Mouse (Mus musculus): Measurements from ENCODE around the gene Calhm6.

Gene Calhm6

GRCm38 (mm10) chr10:34127392-34128378 lies at the start of gene Calhm6:
TSS of gene Calhm6 (minus strand) at chr10:34127984.
- peak; percentile 15 to 39 for DNase-seq (ENCODE audit: low spot score in 2 of 2)

DNA sequence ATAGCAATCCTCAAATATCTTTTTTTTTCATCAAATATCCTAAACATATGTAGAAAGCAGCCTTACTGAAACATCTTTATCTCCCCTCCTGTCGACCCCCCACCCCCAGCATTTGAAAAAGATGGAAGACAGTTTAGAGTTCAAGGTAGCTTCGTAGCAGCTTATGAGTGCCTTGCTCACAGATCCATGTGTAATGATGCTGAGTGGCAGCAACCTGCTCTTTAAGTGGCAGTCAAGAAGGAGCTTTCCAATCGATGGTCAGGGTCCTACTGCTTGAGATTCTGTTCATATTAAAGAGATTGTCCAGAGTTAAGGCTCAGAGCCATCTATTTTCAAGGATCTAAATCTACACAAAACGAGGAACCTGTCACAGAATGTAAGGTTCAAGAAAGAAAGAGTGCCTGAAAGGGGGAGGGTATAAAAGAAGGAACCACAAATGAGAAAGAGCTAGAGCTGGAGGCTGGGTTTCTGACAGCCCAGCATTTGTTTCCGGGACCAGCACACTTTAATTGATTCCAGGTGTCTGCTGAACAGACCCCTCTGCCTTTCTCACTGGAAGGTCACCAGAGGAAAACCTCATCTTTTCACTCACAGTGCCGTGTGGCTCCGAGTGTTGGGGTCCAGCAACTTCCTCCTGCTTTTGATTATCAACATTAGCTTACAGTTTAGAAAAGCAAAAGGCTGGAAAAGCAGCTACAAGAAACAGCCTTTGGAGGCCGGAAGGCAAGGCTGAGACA lies 48.3 kb upstream of the Calhm6 start:
- DNase-seq (ENCODE audit: low spot score in 2 of 2) = no peak

DNA sequence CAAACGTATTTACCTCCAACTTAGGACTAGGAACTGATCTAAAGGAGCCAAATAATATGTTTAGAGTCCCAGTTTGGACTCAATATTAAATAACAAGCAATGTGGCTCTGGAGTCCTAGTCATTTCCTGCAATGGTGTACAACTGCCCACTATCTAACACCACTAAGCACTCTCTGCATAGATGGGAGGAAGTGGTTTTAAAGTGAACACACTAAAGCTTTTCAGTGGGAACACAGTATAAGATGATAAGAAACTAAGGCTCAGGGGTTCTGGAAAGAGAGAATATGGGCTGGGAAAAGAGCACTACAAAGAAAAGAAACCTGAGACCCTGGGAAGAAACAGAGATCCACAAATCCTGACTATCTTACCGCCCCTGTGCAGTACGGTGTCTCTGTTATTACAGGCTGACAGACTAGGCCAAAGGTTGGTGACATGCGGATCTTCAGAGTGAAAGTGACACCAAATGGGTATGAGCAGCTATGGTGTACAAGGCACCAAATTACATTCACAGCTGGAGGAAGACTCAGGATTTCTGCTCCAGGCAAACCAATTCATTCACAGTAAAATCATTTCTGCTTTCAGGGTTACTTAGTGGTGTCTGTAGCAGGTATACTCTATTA lies 45.0 kb upstream of the Calhm6 start:
- DNase-seq (ENCODE audit: low spot score in 2 of 2) = no peak

GRCm38 (mm10) chr10:34171660-34172059 lies 43.9 kb upstream of the Calhm6 start:
- DNase-seq (ENCODE audit: low spot score in 2 of 2) = no peak

DNA sequence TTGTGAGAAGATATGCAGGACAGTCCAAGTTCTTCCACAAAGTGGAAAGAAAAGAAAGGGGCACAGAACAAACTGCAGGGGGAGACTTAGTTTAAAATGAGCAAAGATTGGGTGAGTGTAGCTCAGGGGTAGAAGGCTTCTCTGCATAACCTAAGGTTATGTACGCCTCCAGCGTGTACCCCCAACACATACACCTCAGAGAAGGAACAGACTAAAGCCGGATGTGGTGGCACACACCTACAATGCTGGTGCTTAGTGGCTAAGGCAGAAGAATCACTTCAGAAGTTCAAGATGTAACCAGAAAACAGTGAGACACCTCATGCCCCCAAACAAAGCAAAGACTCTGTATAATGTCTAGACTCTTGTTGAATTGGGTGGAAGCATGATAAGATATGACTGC lies 43.4 kb upstream of the Calhm6 start:
- no peak for DNase-seq (ENCODE audit: low spot score in 2 of 2)

DNA sequence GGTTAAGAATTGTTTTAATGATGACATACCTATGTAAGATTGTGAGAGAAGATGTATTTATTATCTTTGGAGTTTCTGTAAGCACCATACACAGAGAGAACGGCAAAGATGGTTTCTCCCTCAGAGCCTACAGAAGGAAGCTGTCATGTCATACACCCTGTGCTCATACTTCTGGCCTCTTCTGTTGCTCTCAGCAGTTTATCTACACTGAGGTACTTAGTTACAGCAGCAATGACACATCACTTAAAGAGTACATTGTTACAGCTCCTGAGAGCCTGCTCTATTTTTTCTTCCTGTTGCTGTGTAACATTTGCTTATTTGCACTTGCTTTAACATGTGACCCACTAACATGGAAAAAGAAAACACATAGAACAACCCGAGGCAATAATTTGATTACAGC lies 39.2 kb upstream of the Calhm6 start:
- no peak for DNase-seq (ENCODE audit: low spot score in 2 of 2)

DNA sequence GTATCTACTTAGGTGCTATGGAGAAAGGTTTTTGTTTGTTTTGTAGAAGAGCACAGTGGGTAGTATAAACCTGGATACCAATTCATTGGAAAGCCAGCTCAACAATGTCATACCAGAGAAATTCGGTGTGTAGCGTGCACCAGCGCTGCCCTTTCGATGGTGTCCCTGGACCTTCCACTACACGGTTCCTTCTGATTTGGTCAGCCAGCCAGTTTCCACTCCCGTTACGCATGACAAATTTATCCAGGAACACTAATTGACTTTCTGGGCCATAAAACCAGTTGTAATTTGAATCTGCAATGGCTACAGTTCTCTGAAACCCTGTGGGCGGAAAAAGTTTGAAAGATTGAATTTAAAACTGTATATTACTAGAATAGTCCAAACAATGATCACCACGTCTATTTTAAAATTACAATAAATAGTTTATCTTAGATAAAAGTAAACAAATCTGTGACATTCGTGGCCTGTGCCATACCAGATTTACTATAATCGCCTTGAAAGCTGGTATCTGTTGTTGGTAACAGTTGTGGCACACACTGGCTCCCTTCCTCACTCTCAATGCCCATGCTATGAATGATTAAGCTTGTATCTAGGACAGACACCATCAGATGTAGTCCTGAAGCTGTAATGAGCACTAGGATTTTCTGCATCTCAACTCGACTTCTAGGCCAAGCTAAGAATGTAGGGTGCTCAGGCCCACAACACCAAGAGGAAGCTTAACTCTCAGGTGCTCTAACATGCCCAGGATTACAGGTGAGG lies 28.2 kb upstream of the Calhm6 start:
- DNase-seq (ENCODE audit: low spot score in 2 of 2) = no peak

DNA sequence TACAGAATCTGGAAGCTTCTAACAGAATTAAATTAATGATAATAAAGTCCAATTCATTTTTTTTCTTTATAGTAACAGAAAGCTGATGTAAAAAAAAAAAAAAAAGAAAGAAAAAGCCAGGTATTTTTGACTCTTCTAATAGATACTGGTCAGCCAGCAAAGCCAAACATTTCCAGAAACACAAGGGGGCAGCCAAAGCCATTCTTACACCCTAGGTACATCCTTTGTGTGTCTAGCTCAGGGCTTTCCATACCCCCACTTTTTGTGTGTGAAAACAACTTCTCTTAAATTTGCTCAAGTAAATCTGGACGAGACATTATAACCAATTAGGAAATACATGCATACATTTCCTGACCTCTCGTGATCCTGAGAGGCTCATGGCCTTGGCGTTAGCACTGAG lies 24.0 kb upstream of the Calhm6 start:
- no peak for DNase-seq (ENCODE audit: low spot score in 2 of 2)

GRCm38 (mm10) chr10:34150454-34150853 lies 22.7 kb upstream of the Calhm6 start:
- no peak for DNase-seq (ENCODE audit: low spot score in 2 of 2)

DNA sequence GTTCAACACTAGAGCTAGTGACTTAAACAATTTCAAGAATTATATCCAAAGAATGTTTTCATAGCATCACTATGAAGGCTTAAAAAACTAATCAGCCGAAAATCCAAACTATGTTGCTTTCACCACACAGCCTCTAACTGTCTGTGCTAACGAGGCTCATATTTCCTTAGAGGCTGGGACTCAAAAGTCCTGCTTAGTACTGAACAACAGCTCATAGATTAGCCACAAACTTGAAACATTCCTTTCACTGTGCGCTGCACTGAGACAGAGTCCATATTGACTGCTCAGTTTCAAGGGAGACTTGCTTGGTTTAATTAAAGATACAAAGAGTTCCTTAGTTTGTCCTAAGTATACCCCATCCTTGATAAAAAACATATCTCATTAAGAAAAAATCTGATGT lies 22.0 kb upstream of the Calhm6 start:
- DNase-seq (ENCODE audit: low spot score in 2 of 2) = no peak

DNA sequence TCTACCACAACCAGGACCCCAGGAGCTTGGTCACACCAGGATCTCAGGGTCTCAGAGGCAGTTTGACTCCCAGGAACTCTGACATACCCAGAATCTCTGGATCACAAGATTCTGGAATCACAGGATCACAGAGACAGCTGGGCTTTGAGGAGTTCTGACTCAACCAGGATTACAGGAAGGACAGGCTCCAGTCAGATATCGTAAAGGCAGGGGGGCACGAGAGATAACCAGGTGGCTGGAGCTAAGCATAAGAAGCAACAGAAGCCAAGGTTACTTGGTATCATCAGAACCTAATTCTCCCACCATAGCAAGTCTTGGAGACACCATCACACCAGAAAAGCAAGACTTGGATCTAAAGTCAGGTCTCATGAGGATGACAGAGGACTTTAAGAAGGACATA lies 13.9 kb upstream of the Calhm6 start:
- DNase-seq (ENCODE audit: low spot score in 2 of 2) = no peak

- no peak for DNase-seq (ENCODE audit: low spot score in 2 of 2)
These were observed 12.0 kb upstream of the Calhm6 start for GRCm38 (mm10) chr10:34139768-34140167.

GRCm38 (mm10) chr10:34138027-34138426 lies 10.2 kb upstream of the Calhm6 start:
- DNase-seq (ENCODE audit: low spot score in 2 of 2) = no peak

GRCm38 (mm10) chr10:34136432-34136831 lies 8.6 kb upstream of the Calhm6 start:
- DNase-seq (ENCODE audit: low spot score in 2 of 2) = no peak

DNA sequence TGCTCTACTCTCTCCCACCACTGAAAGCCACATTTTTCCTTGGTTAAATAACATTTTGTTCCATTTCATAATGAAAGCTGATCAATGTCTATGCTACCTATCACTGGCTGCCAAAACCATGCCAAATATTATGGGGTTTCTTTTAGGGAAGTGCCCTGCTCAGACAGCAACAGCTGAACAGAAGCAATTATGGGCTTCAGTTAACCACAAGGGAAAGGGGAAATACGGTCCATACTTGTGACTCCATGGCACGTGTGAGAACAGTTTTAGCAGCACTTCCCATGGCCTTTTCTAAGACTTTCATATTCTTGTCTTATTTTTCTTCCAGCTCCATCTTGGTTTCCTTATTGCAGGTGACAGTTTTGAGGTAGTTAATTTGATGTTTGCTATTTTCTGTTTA lies 3.6 kb upstream of the Calhm6 start:
- DNase-seq (ENCODE audit: low spot score in 2 of 2) = no peak

GRCm38 (mm10) chr10:34128391-34128790 lies 607 bp upstream of the Calhm6 start:
- DNase-seq (ENCODE audit: low spot score in 2 of 2) = no peak

DNA sequence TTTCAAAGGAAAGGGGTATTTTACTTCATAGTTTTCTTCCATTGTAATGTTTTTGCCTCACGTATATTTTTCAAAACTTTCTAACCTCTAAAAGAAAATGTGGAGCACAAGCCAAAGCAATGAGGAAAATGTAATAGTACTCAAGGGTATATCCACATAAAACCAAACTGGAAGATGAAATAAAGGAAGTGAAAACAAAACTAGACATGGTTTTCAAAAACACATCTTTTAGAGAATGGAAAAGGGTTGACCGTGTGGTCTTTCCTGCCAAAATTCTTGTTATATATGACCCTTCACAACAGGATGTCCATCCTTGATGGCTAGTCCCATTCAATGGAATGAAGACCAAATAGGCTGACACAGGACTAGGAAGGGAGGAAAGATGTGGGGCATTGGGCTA lies 9.4 kb downstream of the Calhm6 start:
- DNase-seq (ENCODE audit: low spot score in 2 of 2) = no peak

GRCm38 (mm10) chr10:34117770-34118169 lies 10.0 kb downstream of the Calhm6 start:
- DNase-seq (ENCODE audit: low spot score in 2 of 2) = no peak

- no peak for DNase-seq (ENCODE audit: low spot score in 2 of 2)
These were observed 10.7 kb downstream of the Calhm6 start for GRCm38 (mm10) chr10:34117131-34117530.

GRCm38 (mm10) chr10:34111964-34112738 lies 15.6 kb downstream of the Calhm6 start:
- DNase-seq (ENCODE audit: low spot score in 2 of 2) = no peak
